Mouse (Mus musculus): ENCODE measurements around the gene Med16. TPM values are rescaled to one million over a fixed set of nuclear protein-coding genes. Genes with fewer than 3 reads are reported as not detected.
A peak's percentile ranks its signal among the peaks of the same experiment; 100 is the strongest.
"Not testable (repeated sequence)": the region's sequence is repeated elsewhere in the genome, so short reads cannot be mapped to it uniquely, and the experiment has no call there.

Gene Med16
- polyA plus RNA-seq, 1 experiment from 2014 or later = 36.5 TPM

DNA sequence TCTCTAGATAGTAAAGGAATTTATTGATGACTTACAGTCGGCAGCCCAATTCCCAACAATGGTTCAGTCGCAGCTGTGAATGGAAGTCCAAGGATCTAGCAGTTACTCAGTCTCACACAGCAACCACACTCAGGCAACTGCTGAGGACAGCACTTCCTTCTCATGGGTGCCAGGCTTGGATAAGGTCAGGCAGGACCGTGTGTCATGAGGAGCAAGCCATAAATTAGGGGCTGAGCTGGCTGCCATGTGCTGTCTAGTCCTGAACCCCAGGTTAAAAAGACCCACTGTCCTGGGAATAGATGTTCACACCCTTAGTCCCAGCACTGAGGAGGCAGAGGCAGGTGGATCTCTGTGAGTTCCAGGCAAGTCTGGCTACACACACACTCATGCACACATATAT is 23.8 kb downstream of the Med16 start:
- 70% methylated on average over 2 of the region's 3 CpGs for WGBS

DNA sequence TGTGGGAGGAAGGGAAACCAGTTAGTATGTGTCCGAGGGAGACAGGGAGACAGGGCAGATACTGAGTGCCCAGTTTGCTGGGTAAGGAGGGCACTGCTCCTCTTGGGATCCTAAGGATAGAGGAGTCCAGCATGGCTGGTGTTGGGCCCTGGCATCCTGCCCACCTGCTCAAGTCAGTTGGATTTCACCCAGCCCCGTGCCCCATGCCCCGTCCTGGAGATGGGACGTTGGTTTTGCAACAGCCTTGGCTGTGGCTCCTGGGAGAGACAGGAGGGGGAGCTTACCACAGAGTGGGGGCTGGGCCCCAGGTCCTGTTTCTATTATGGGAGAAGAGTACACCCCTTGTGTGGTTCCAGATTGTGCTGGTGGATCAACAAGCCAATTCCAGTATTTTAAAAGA is 24.3 kb downstream of the Med16 start:
- H3K9me3 ChIP-seq (replicated peaks; ENCODE audit: control insufficient read depth, low read length) = no peaks in the 10 kb centered on the region
- H3K4me2 ChIP-seq (ENCODE audit: low read depth, low read length) = no peak overlapping the region
- H3K9ac ChIP-seq (replicated peaks; ENCODE audit: low read length) = no peak overlapping the region
- H3K27ac ChIP-seq (replicated peaks; ENCODE audit: low read depth, low read length) = no peak overlapping the region
- ATAC-seq (replicated peaks; ENCODE audit: insufficient number of reproducible peaks, low FRiP score, low TSS enrichment, low read depth) (no peak), DNase-seq (ENCODE audit: low spot score) (no peak)
- 71% methylated on average over 4 of the region's 4 CpGs for WGBS
- no peaks in the 10 kb centered on the region for H3K36me3 ChIP-seq (replicated peaks; ENCODE audit: control insufficient read depth, insufficient read depth, low read depth, low read length)
- H3K4me1 ChIP-seq (ENCODE audit: control insufficient read depth, insufficient read depth, low read length) = no peaks in the 10 kb centered on the region
- H3K4me3 ChIP-seq (ENCODE audit: low read depth, low read length) = no peak overlapping the region
- H3K27me3 ChIP-seq (ENCODE audit: control insufficient read depth, insufficient read depth, low read length) = peaks cover 6% of the 10 kb centered on the region; the same call in 1 of the 2 replicates

More for the DNA sequence above, 23.8 kb downstream of the Med16 start:
- not testable (repeated sequence) for H3K9me3 ChIP-seq (replicated peaks; ENCODE audit: control insufficient read depth, low read length); DNase-seq (ENCODE audit: low spot score); H3K36me3 ChIP-seq (replicated peaks; ENCODE audit: control insufficient read depth, insufficient read depth, low read depth, low read length); H3K4me1 ChIP-seq (ENCODE audit: control insufficient read depth, insufficient read depth, low read length); H3K27ac ChIP-seq (replicated peaks; ENCODE audit: low read depth, low read length); H3K9ac ChIP-seq (replicated peaks; ENCODE audit: low read length); ATAC-seq (replicated peaks; ENCODE audit: insufficient number of reproducible peaks, low FRiP score, low TSS enrichment, low read depth); H3K4me2 ChIP-seq (ENCODE audit: low read depth, low read length); H3K4me3 ChIP-seq (ENCODE audit: low read depth, low read length); H3K27me3 ChIP-seq (ENCODE audit: control insufficient read depth, insufficient read depth, low read length)

DNA sequence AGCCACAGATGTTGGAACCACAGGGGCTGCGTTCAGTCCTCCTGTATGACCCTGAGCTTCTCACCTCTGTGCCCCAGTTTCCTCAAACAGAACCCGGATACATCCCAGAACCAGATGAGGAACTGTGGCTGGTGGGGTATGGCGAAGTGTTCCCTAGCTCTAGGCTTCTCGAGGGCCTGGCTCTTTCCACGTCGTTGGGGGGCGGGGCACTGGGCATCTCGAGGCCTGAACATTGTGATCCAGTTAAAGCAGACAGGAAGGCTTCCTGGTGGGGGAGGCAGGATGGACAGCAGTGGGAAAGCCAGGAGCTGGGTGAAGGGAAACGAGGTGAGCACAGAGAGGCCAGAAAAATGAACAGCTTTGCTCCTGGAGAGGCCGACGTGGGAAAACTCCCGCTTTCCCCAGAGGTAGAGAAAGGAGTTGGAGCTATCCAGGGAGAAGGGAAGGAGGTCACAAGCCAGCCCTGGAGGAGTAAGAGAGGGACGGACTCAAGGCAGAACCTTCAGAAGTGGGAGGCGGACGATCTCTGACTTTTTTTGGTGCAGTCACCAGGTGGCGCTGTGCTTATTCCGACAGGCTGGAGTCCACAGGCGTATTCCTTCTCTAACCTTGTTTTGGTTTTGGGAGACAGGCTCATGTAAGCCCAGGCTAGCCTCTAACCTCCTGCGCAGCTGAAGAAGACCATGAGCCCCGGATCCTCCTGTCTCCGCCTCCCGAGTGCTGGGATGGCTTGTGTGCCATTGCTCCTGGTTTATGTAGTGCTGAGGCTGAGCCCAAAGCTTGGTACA is 25.2 kb downstream of the Med16 start:
- DNase-seq (ENCODE audit: low spot score) (peak; percentile 89), ATAC-seq (replicated peaks; ENCODE audit: insufficient number of reproducible peaks, low FRiP score, low TSS enrichment, low read depth) (no peak)
- Histone ChIP-seq H3K4me1 (ENCODE audit: control insufficient read depth, insufficient read depth, low read length) (no peaks in the 10 kb centered on the region), H3K27ac (replicated peaks; ENCODE audit: low read depth, low read length) (no peak overlapping the region), H3K4me3 (ENCODE audit: low read depth, low read length) (no peak overlapping the region), H3K9ac (replicated peaks; ENCODE audit: low read length) (no peak overlapping the region), H3K36me3 (replicated peaks; ENCODE audit: control insufficient read depth, insufficient read depth, low read depth, low read length) (no peaks in the 10 kb centered on the region), H3K4me2 (ENCODE audit: low read depth, low read length) (no peak overlapping the region), H3K27me3 (ENCODE audit: control insufficient read depth, insufficient read depth, low read length) (peaks cover 6% of the 10 kb centered on the region; the same call in 1 of the 2 replicates), H3K9me3 (replicated peaks; ENCODE audit: control insufficient read depth, low read length) (no peaks in the 10 kb centered on the region)
- 12% methylated on average over 22 of the region's 22 CpGs for WGBS

DNA sequence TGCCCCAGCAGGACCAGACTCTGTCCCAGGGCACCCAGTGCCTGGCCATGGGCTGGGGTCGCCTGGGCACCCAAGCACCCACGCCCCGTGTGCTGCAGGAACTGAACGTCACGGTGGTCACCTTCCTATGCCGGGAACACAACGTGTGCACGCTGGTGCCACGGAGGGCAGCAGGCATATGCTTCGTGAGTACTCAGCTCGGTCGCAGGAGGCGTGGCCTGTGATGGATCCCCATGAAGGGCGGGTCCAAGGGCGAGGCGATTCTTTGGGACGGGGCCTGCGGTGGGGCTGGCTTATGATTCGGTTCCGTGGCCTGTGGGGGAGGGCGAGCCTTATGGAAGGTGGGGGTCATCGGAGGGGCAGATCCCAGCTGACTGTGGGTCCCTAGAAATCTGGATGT is 26.7 kb downstream of the Med16 start:
- ATAC-seq (replicated peaks; ENCODE audit: insufficient number of reproducible peaks, low FRiP score, low TSS enrichment, low read depth) = peak; percentile 58
- H3K9ac ChIP-seq (replicated peaks; ENCODE audit: low read length) = 0 out of 2 replicates have a peak overlapping the region, but pooled peaks have one; percentile 13
- peaks cover 6% of the 10 kb centered on the region; the same call in 1 of the 2 replicates for H3K27me3 ChIP-seq (ENCODE audit: control insufficient read depth, insufficient read depth, low read length)
- H3K27ac ChIP-seq (replicated peaks; ENCODE audit: low read depth, low read length) = no peak overlapping the region
- peak overlapping the region; percentile 39 for H3K4me2 ChIP-seq (ENCODE audit: low read depth, low read length)
- H3K4me1 ChIP-seq (ENCODE audit: control insufficient read depth, insufficient read depth, low read length) = no peaks in the 10 kb centered on the region
- no peaks in the 10 kb centered on the region for H3K36me3 ChIP-seq (replicated peaks; ENCODE audit: control insufficient read depth, insufficient read depth, low read depth, low read length)
- no peaks in the 10 kb centered on the region for H3K9me3 ChIP-seq (replicated peaks; ENCODE audit: control insufficient read depth, low read length)
- DNase-seq (ENCODE audit: low spot score) = peak; percentile 49
- no peak overlapping the region for H3K4me3 ChIP-seq (ENCODE audit: low read depth, low read length)
- WGBS = 6% methylated on average over 22 of the region's 22 CpGs

DNA sequence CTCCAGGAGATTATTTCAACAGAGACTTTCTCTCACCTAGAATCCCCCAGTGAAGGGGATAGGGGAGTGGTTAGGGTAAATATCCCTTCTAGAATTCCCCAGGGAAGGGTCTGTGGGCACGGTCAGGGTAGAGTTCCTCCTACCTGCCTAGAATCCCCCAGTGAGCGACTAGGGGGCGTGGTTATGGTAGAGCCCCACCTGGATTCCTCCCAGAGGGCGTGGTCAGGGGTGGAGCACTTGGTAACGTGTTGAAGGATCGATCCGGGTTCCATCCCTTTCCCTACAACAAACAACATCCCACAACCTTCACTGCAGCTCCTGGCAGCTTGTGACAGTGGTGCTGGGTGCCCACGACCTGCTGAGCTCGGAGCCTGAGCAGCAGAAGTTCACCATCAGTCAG is 28.0 kb downstream of the Med16 start:
- Histone ChIP-seq H3K4me3 (ENCODE audit: low read depth, low read length) (no peak overlapping the region), H3K27me3 (ENCODE audit: control insufficient read depth, insufficient read depth, low read length) (peaks cover 6% of the 10 kb centered on the region; the same call in 1 of the 2 replicates), H3K27ac (replicated peaks; ENCODE audit: low read depth, low read length) (no peak overlapping the region), H3K9ac (replicated peaks; ENCODE audit: low read length) (no peak overlapping the region), H3K9me3 (replicated peaks; ENCODE audit: control insufficient read depth, low read length) (no peaks in the 10 kb centered on the region), H3K36me3 (replicated peaks; ENCODE audit: control insufficient read depth, insufficient read depth, low read depth, low read length) (no peaks in the 10 kb centered on the region), H3K4me2 (ENCODE audit: low read depth, low read length) (no peak overlapping the region), H3K4me1 (ENCODE audit: control insufficient read depth, insufficient read depth, low read length) (no peaks in the 10 kb centered on the region)
- 20% methylated on average over 9 of the region's 9 CpGs for WGBS
- no peak for ATAC-seq (replicated peaks; ENCODE audit: insufficient number of reproducible peaks, low FRiP score, low TSS enrichment, low read depth)
- peak; percentile 35 for DNase-seq (ENCODE audit: low spot score)

DNA sequence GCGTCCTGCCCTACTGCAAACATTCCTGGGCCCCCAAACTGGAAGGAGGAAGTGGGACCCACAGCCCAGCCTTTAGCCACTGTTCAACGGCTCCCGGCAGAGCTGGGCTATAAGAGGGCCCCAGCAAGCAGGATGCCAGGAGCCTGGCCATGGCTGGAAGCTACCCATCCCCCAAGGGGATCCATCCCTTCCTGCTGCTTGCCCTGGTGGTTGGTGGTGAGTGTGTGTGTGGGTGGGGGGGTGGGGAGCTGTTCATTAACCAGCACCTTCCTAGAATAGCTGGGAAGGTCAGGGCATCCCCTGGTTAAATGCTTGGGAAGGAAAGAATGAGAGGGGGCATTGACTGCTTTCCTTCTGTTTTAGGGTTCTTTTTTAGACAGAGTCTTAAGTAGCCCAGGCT is 29.2 kb downstream of the Med16 start:
- Histone ChIP-seq H3K4me3 (ENCODE audit: low read depth, low read length) (no peak overlapping the region), H3K4me2 (ENCODE audit: low read depth, low read length) (no peak overlapping the region), H3K27me3 (ENCODE audit: control insufficient read depth, insufficient read depth, low read length) (peaks cover 6% of the 10 kb centered on the region; the same call in 1 of the 2 replicates), H3K27ac (replicated peaks; ENCODE audit: low read depth, low read length) (no peak overlapping the region), H3K36me3 (replicated peaks; ENCODE audit: control insufficient read depth, insufficient read depth, low read depth, low read length) (no peaks in the 10 kb centered on the region), H3K4me1 (ENCODE audit: control insufficient read depth, insufficient read depth, low read length) (no peaks in the 10 kb centered on the region), H3K9ac (replicated peaks; ENCODE audit: low read length) (no peak overlapping the region), H3K9me3 (replicated peaks; ENCODE audit: control insufficient read depth, low read length) (no peaks in the 10 kb centered on the region)
- WGBS = 42% methylated on average over 3 of the region's 3 CpGs
- DNase-seq (ENCODE audit: low spot score) (no peak), ATAC-seq (replicated peaks; ENCODE audit: insufficient number of reproducible peaks, low FRiP score, low TSS enrichment, low read depth) (no peak)

DNA sequence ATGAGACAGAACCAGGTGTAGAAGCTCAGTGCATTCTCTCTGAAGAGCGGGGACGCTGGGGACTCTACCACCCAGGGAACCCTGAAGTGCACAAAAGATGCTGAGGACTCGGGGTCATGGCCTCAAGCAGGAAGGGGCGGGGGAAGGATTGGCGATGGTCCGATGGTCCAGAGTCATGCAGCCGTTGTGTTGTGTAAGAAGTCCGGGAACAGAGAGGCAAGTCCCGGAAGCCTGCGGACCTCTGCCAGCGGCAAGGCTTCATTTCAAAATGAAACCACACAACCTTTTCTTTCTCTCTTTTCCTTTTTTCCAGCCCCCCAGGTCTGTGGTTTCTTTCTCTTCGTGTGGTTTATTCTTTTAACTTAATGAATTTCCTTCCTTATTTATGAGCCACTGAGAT is 31.0 kb downstream of the Med16 start:
- WGBS = 53% methylated on average over 12 of the region's 12 CpGs
- Histone ChIP-seq H3K36me3 (replicated peaks; ENCODE audit: control insufficient read depth, insufficient read depth, low read depth, low read length) (no peaks in the 10 kb centered on the region), H3K9ac (replicated peaks; ENCODE audit: low read length) (no peak overlapping the region), H3K27ac (replicated peaks; ENCODE audit: low read depth, low read length) (no peak overlapping the region), H3K4me1 (ENCODE audit: control insufficient read depth, insufficient read depth, low read length) (peaks cover 5% of the 10 kb centered on the region), H3K27me3 (ENCODE audit: control insufficient read depth, insufficient read depth, low read length) (peaks cover 4% of the 10 kb centered on the region; the same call in 1 of the 2 replicates), H3K4me2 (ENCODE audit: low read depth, low read length) (no peak overlapping the region), H3K4me3 (ENCODE audit: low read depth, low read length) (no peak overlapping the region), H3K9me3 (replicated peaks; ENCODE audit: control insufficient read depth, low read length) (no peaks in the 10 kb centered on the region)
- ATAC-seq (replicated peaks; ENCODE audit: insufficient number of reproducible peaks, low FRiP score, low TSS enrichment, low read depth) (no peak), DNase-seq (ENCODE audit: low spot score) (no peak)

DNA sequence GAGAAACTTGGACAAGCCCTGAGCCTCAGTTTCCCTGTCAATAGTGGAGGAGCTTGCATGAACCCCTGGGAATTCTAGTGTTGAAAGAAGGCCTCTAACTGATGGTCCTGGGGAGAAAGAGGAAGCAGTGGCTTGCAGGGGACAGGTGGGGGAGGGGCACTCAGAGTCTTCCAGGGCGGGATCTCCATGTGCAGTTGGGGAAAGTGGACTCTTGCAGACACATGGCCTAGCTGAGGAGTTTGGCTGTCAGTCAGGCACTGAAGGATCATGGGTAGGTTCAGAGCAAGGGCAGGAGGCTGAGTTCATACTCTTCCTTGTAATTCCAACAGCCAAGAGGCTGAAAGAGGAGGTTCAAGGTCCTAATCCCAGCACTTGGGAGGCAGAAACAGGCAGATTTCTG is 31.5 kb downstream of the Med16 start:
- 27% methylated on average over 1 of the region's 1 CpGs for WGBS
- Histone ChIP-seq H3K36me3 (replicated peaks; ENCODE audit: control insufficient read depth, insufficient read depth, low read depth, low read length) (no peaks in the 10 kb centered on the region), H3K4me1 (ENCODE audit: control insufficient read depth, insufficient read depth, low read length) (peaks cover 6% of the 10 kb centered on the region), H3K27ac (replicated peaks; ENCODE audit: low read depth, low read length) (no peak overlapping the region), H3K27me3 (ENCODE audit: control insufficient read depth, insufficient read depth, low read length) (no peaks in the 10 kb centered on the region), H3K9ac (replicated peaks; ENCODE audit: low read length) (no peak overlapping the region), H3K4me3 (ENCODE audit: low read depth, low read length) (no peak overlapping the region), H3K4me2 (ENCODE audit: low read depth, low read length) (no peak overlapping the region), H3K9me3 (replicated peaks; ENCODE audit: control insufficient read depth, low read length) (no peaks in the 10 kb centered on the region)
- DNase-seq (ENCODE audit: low spot score) (no peak), ATAC-seq (replicated peaks; ENCODE audit: insufficient number of reproducible peaks, low FRiP score, low TSS enrichment, low read depth) (no peak)
